Mouse (Mus musculus): Measurements from ENCODE around the gene Fis1.

Fis1 gene

DNA sequence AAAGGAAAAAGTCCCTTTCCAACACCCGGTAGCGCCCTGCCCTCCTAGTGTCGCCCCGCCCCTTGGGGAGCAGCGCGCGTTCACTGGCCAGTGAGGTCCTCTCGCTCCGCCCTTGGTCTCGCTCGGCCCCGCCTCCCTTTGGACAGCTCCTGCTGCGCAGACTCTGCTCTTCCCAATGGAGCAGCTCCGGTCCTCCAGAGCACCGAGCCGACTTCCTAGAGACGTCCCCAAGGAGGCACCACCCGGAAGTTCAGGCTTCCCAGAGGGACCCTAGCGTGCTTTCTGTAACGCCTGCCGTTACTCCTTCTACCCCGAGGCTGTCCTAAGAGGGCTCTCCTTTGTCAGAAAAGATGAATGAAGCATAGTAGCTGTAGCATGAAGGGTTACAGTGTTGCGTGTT, at the start of gene Fis1:
Gene Fis1, plus strand, starts transcription at position 261 of the 400 bp plus-strand sequence.
- ATAC-seq (ENCODE audit: insufficient number of reproducible peaks, low FRiP score, low TSS enrichment), result peak; percentile 98

DNA sequence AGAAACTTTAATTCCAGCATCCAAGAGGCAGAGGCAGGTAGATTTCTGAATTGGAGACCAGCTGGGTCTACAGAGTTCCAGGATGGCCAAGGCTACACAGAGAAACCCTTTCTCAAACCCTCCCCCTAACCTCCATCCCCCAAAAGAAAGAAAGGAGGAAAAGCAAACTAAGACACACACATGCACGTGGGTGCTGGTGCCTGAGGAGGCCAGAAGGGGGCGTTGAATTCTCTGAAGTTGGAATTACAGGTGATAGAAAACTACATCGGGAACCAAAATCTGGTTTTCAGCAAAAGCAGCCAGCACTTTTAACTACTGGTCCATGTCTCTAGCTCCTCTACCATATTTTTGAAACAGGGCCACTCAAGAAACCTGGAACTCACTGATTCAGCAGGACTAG, 48.5 kb upstream of the Fis1 start:
- no peak for ATAC-seq (ENCODE audit: insufficient number of reproducible peaks, low FRiP score, low TSS enrichment)

DNA sequence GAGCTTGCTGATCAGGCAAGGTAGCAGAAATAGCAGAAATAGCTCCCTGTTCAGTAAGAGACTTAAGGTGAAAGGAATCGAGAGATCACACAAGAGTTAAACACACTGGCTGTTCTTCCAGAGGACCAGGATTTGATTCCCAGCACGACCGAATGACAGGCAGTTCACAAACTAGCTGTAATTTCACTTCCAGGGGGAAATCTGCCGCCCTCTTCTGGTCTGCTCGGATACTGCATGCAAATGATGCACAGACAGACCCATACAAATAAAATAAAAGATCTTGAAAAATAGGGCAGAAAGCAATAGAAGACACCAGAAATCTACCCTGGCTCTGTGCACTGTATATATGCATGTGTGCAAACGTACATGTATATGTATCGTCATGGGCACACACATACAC, 47.4 kb upstream of the Fis1 start:
- no peak for ATAC-seq (ENCODE audit: insufficient number of reproducible peaks, low FRiP score, low TSS enrichment)

DNA sequence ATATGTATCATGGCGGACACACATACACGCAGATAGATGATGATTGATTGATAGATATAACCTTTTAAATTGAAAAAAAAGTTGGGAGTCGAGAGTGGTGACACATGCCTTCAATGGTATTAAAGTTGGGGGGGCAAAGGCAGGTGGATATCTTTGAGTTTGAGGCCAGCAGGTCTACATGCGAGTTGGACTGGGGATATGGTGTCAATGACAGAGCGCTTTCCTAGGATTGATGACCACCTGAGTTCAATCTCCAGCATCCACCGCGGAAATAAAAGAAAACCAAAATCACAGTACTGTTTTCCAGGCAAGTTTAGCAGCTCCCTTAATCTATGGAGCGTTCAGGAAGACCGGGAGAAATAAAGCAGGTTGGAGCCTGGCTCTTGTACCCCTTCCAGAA, 45.5 kb upstream of the Fis1 start:
- ATAC-seq (ENCODE audit: insufficient number of reproducible peaks, low FRiP score, low TSS enrichment), result no peak

DNA sequence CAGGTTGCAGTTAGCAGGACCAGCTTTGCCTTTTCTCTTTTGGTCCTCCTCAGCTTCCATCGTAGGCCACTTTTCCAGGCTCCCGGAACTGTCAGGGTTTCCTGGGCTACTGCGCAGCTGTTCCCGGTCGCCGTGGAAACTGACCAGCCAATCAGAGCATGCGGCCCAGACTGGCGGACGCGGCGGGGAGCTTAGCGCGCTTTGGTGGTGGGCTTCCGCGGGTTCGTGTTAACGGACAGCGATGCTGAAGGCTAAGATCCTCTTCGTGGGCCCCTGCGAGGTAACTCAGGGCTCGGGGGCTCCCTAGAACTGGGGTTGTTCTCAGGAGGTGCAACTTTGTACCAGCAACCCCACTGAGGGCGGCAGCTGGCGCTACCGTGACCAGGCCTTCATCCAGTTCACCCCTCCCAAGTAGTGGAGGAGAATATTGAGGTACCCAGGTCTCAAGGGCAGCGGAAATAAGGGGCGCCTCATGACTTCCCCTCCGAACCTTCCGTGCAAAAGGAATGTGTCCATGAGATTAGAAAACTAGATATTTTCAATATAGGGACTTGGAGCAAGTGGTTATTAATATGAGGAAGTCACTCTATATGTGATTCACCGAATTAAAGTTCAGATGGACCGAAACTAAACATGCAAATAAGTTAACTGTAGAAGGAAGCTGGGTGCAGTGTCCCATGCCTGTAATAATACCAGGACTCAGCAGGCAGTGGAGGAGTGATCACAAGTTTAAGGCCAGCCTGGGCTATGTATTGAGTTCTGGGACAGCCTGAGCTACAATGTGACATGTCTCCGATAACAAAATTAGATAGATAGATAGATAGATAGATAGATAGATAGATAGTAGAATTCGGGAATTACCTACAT, 44.9 kb upstream of the Fis1 start, which contains the start of gene Ift22:
Gene Ift22, plus strand, starts transcription at position 160 of the 867 bp plus-strand sequence.
- ATAC-seq (ENCODE audit: insufficient number of reproducible peaks, low FRiP score, low TSS enrichment), result peak; percentile 96

DNA sequence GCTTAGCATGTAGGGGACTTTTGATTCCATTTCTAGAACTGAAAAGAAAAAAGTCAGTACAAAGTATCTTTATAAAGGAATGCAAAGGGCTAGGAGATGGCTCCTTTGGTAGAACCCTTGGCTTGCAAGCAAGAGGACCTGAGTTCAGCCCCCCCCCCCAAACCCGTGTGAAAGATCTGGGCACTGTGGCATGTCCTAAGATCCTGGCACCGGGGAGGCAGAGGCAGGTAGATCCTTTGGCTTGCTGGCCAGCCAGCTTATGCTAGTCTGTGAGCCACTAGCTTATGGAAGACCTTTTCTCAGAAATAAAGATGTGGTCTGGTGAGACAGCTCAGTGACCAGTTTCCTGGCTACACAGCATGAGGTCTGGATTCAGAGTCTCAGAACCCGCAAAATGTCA, 38.9 kb upstream of the Fis1 start:
- no peak for ATAC-seq (ENCODE audit: insufficient number of reproducible peaks, low FRiP score, low TSS enrichment)

DNA sequence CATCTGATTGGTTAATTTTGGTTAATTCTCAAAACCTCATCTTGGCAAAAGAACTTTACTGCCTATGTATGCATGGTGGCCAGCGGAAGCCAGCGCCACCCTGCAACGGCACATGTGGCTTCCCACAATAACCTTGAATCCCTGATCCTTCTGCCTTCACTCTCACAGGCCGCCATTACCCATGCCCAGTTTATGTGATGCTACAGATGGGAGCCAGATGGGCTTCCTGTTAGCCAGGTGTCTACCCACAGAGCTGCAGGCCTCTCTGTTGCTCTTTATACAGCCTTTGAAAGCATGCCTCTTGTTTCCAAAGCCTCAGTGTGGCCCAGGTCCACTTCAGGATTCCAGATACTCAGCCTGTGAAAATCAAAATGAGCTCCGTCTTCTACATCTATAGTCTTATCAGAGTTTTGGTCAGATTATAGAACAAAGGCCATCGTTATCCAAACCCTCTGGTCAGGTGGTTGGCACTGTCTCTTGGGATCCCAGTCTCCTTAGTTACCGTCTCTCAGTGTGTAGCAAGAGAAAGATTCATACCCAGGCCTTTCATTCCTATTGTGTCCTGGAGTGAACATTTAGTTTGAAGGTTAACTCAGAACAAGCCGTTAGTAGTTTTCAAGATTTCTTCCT, 35.3 kb upstream of the Fis1 start:
- no peak for ATAC-seq (ENCODE audit: insufficient number of reproducible peaks, low FRiP score, low TSS enrichment)

DNA sequence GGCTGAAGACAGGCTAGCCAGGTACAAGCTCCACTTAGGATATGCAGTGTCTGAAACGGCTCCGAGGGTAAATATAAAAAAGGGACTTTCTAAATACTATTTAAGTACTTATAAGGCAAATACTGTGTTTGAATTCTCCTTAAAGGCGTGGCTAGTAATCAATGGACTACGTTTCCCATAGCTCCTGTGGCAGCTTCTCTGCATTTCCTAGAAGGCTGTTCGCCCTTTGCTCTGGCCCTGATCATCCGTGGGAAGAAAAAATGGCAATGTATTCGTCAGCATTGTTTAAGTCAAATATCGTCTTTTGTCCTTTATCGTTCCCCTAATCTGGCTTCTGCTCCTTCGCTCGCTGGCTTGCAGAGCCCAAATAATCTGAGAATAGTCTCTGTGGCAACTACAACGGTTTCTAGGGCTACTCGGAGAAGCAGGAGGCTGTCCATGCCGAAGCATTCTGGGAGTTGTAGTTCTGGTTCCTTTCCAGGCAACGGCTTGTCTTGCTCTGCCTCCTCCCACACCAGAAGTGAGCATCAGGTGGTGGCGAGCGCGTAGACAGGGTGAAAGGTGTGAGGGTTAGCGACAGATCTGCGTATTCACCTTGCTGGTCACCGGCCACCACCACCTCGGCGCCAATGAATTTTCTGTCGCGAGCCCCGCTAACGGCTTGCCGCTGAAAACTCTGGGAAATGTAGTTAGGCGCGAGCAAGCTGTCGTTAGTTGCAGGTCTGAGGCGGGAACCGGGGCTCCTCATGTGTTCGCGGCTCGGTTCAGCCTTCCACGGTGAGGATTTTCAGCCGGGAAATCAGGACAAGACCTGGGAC, 34.2 kb upstream of the Fis1 start:
- ATAC-seq (ENCODE audit: insufficient number of reproducible peaks, low FRiP score, low TSS enrichment), result peak; percentile 87

DNA sequence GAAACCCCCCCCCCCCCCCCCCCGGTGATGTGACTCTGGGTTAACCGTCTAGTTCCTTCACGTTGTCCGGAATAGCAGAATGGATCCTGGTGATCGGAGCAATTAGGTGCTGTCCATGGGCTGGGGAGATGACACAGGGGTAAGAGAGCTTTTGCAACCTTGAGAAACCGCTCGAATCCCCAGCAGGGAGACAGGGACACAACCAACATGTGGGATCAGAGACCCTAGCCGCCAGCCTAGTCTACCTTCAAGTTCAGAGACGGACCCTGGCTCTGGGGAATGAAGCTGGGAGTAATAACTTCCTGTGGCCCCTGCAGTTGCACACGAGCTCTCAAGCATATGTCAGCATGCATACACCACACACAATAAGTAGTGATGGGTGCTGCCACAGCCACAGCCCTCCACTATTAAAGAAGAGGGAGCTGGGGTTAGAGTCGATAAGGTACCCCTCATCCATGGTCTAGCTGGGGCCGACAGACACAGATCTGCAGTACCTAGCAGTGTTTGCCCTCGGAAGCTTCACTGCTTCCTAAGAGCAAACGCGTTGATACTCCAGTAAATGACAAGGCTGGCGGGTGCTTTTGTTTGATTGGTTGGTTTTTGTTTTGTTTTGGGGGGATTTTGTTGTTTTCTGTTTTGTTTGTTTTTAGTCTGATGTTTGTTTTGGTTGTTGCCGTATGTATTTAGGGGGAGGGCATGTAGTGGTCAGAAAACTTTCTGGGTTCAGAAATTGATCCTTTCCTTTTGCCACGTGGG, 33.4 kb upstream of the Fis1 start:
- no peak for ATAC-seq (ENCODE audit: insufficient number of reproducible peaks, low FRiP score, low TSS enrichment)

DNA sequence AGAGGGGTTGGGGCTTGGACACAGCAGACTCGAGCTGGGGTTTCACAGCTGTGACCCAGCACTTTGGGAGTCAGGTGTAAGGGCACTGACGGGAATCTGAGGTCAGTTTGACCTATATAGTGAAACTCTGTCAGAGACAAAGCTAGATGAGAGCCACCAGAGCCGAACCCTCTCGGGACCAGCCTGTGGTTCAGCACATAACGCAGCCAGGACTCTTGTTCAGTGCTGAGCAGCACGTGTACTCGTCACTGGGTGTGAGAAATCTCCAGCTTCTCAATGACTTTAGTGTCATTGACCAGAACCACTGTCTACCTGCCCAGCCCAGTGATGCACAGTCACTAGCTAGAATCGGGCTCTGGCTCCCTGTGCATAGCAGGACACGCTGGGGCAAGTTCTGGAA, 30.2 kb upstream of the Fis1 start:
- no peak for ATAC-seq (ENCODE audit: insufficient number of reproducible peaks, low FRiP score, low TSS enrichment)

DNA sequence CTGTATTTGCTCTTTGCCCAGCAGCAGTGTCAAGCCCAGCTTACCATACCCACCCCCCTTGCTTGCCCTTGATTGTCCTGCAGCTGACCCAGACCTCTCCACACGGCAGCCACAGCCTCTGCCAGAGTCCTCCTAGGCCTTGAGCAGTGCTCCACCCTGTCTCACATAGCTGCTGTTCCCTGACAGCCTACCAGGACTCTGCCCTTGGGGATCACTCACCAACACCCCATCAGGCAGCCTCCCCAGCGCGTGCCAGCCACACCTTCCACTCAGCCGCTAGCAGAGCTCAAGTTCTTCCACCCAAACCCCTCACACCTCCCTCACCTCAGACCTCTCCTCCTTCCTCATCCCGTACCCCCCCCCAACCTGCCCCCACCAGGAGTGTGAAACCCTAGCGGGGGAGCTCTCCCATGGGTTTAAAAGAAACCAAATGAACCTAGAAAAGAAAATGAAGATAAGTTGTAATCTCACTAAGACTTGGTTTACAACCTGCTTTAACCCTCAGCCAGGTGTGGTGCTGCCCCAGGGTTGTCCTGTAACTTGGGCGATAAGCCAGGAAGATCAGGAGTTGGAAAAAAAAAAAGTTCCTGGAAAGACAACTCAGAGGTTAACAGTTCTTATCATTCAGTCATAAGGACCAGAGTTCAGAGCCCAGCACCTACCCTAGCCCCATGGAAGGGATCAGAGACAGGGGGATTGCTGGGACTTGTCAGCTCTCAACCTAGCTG, 29.2 kb upstream of the Fis1 start:
- no peak for ATAC-seq (ENCODE audit: insufficient number of reproducible peaks, low FRiP score, low TSS enrichment)

DNA sequence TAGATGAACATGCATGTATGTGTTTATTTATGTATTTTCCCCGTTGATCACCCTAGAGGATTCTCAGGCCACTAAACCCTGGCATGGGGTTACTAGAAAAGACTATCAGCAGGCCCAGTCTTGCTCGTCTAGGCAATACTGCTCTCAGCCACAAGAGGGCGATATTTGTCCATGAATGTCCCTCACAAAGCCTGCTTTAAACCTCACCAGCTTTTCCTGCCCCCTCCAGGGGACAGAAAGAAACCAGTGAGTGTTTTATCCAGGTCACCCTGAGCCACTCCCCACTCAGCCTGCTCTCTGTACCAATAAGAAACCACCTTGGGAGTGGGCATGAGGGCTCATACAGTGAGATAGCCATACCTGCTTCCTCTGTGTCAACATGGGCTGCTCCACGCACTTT, 24.0 kb upstream of the Fis1 start:
- peak; percentile 70 for ATAC-seq (ENCODE audit: insufficient number of reproducible peaks, low FRiP score, low TSS enrichment)

DNA sequence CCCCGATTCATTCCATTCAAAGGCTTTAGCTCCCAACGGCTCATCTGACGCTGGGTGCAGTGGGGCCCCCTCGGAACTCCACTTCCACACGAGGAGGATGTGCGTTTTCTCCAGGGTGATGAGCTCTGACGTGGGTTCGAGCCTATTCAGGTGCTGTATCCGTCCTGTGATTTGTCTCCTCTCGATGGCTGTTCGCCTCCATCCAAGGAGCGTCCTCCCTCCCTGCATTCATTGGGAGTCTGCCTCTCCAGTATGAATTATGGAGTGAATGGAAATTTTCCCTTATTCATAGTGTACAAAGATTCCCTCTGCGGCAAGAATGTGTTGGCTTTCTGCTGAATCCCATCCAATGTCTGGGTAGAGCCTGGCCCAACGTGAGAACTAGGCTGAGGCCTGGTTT, 21.2 kb upstream of the Fis1 start:
- no peak for ATAC-seq (ENCODE audit: insufficient number of reproducible peaks, low FRiP score, low TSS enrichment)

DNA sequence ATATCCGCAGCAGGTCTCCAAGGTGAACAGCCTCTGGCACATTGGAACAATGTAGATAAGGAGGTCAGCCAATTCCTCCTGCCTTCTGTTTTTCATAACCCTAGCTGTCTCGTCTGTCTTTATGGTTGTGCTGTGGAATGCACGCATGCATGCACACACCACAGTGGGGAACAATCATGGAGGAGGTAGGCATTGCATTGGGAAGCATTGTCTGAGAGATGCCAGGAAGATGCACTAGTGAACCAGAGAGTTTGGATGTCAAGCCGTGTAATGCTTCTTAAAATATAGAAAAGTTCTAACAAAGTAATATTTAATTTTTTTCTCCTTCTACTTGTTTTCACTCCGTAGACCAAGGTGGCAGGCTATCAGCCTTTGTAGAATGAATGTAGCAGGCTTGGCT, 20.1 kb upstream of the Fis1 start:
- ATAC-seq (ENCODE audit: insufficient number of reproducible peaks, low FRiP score, low TSS enrichment), result no peak

DNA sequence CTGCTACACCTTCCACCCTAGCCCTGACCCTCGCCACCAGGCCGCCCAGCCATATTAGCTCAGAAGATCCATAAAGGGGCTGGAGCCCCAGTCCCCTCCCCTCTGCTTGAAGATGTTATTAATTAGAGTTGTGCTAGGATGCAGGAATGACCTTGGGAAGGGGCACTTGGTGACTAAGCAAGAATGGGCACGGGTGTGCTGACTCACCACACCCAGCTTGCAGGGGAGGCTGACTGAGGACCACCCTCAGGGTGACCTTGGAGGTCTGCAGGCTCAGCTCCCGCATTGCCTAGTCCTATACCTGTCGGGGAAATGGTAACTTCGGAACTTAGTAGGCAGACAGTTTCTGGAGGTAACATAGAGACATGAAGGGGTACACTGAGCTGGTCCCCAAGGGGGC, 19.1 kb upstream of the Fis1 start:
- no peak for ATAC-seq (ENCODE audit: insufficient number of reproducible peaks, low FRiP score, low TSS enrichment)

DNA sequence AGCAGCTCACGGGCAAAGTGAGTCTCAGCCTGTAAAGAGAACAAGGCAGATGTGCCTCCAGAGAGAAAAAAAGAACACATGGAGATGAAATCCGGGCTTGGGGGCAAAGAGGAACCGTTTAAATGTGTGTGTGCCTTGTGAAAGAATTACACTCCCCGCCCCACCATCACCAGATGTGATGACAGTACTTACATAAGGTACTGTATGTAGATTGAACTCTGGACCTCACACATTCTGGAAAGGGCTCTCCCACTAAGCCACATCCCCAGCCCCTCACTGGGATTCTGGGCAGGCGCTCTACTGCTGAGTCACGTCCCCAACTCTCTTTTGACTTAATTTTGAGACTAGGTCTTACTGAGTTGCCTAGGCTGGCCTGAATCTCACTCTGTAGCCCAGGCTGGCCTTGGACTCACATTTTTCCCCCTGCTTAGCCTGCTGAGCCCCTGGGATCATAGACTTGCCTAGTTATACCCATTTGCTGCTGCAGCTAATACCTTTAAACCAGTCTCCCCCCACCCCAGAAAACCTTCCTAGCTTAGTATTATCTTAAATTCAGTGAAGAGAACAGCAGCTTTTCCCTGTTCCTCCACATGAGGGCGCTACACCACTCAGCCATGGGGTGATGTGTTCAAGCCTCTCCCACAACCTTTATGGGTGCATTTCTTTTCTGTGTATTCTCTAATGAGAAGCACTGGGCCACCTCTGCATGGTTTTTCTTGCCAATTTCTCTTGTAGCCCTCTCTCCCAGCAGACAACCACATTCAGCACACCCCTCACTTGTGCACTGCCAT, 17.0 kb upstream of the Fis1 start:
- ATAC-seq (ENCODE audit: insufficient number of reproducible peaks, low FRiP score, low TSS enrichment), result no peak

DNA sequence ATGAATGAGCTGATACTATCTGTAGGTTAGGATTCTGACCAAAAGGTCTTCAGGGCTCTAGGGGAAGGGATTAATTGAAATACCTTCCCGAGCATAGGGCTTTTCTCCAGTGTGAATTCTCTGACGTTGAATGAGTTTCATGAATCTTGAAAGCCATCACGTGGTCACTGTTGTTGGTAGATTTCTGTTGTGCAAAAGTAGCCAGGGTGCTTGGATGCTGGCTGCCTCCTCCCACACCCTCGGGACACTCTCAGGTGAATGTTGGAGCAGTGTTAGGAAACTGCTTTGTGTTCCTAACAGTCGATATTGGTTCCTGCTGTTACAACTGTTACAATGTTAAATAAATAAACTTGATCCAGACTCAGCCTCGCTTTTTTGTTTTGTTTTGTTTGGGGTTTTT, 16.3 kb upstream of the Fis1 start:
- no peak for ATAC-seq (ENCODE audit: insufficient number of reproducible peaks, low FRiP score, low TSS enrichment)

DNA sequence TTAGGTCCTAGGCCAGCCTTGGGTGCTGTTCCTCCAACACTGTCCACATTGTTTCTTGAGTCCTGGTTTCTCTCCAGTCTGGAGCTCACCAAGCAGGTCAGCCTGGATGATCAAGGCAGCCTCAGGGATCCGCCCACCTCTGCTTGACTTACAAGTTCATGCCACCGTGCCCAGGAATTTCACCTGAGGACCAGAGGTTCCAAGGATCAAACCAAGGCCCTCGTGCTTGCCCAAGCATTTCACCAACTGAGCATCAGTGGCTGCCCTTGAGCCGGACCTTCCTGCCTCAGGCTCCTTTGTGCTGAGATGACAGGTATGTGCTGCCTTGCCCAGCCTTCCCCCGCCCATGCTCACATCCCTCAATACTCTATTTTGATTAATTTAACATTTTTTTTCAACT, 15.5 kb upstream of the Fis1 start:
- ATAC-seq (ENCODE audit: insufficient number of reproducible peaks, low FRiP score, low TSS enrichment), result no peak

DNA sequence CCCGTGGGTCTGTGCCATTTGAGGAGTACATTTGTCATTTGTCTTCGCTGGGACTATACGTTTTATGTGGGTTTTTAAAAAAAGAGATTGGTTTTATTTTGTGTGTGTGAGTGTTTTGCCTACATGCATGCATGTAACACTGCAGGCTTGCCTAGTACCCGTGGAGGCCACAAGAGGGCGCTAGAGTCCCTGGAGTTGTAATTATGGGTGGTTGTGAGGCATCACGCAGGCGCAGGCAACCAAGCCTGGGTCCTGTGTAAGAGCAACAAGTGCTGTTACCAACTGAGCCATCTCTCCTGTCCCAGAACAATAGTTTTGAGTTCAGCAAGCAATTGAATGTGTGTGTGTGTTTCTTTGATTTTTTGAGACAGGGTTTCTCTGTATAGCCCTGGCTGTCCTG, 13.8 kb upstream of the Fis1 start:
- no peak for ATAC-seq (ENCODE audit: insufficient number of reproducible peaks, low FRiP score, low TSS enrichment)
